Mouse (Mus musculus) neutrophil, adult 65 days (primary cell): ENCODE data around the gene Hephl1. TPM values are rescaled to one million over a fixed set of nuclear protein-coding genes. Genes with fewer than 3 reads are reported as not detected.

ENCODE experiments used
- total RNA-seq: library from RNA; stranded (reverse); gene quantifications from 2 replicates; pipeline ENCODE4 v1.2.4, GENCODE M21; 2023

Hephl1 gene
- total RNA-seq = not detected in 2 replicates

DNA sequence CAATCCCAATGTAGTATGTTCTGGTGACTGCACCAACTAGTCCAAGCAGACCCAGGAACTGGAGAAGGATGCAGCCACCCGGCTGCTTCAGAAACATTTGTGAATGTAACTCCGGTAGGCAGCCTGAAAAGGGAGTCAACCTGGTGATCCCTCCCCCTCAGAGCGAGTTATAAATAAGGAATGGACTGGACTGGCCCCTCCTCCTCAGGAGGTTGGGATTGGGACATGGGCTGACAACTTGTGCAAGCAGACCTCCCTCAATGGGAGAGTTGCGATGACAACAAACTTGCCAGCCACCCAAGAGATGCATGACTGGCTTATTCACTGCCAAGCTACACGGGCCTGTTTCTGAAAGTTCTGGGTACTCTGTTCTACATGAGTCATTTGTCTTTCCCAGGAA is at the start of gene Hephl1:
TSS of gene Hephl1 (minus strand) at position 101 of the 400 bp plus-strand sequence.

GRCm38 (mm10) chr9:15045084-15045669 is 66.7 kb downstream of the Hephl1 start, which contains the start of gene Panx1:
Gene Panx1 (minus strand): TSS chr9:15045478.

Other genes starting within 250 kb of the Hephl1 start
- not detected in 2 replicates for gene Izumo1r, start 208.2 kb downstream of the Hephl1 start, total RNA-seq
- gene Panx1, start 66.6 kb downstream of the Hephl1 start, total RNA-seq = 7.1 and 7.9 TPM in 2 replicates
- gene Vstm5, start 126.9 kb upstream of the Hephl1 start, total RNA-seq = not detected in 2 replicates
- gene Med17, start 167.8 kb upstream of the Hephl1 start, total RNA-seq = 26.9 and 28.2 TPM in 2 replicates
- 270 and 312 TPM in 2 replicates for gene Taf1d, start 194.1 kb upstream of the Hephl1 start, total RNA-seq
- 4.7 and 4.9 TPM in 2 replicates for gene 4931406C07Rik, start 194.3 kb upstream of the Hephl1 start, total RNA-seq
- gene Cep295, start 245.7 kb upstream of the Hephl1 start, total RNA-seq = 14.4 and 20.0 TPM in 2 replicates